Comparison of ENCODE assay signal across 50 mouse cellular contexts in the genomic region with DNA sequence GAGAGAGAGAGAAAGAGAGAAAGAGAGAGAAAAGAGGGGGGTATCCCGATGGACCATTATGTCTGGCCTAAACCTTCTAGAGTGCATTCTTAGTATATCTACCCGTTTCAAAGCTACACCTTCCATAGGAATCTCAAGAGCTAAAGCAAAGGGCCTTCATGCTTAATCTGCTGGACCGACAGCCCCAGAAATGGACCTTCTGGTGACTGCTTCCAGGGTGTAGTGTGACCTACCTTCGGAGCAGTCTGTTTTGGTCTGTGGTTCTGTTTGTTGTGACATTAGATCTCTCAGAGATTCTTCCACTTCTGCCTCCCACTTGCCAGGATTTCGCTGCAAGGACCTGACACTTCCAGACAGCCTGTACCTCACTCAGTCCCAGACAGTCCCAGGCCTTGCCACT. TPM values are rescaled to one million over a fixed set of nuclear protein-coding genes. Genes with fewer than 3 reads are reported as not detected.
"Had no signal": no experiment of that assay in that cellular context is flagged by ENCODE, and none has a peak within 500 bp of the region (broad histone marks: within the 10 kb centered on the region; RNA-seq: fewer than 3 reads in every experiment).

No protein-coding gene starts in this region.

- H3K9me3 ChIP-seq: heart, embryonic 12.5 days; heart, embryonic 13.5 days; heart, embryonic 15.5 days; hindbrain, embryonic 10.5 days; hindbrain, embryonic 12.5 days; hindbrain, embryonic 13.5 days; hindbrain, embryonic 15.5 days; intestine, embryonic 15.5 days; kidney, embryonic 15.5 days had no signal

- H3K36me3 ChIP-seq: heart, embryonic 12.5 days; heart, embryonic 13.5 days; heart, embryonic 15.5 days; hindbrain, embryonic 10.5 days; hindbrain, embryonic 12.5 days; hindbrain, embryonic 13.5 days; hindbrain, embryonic 15.5 days; intestine, embryonic 15.5 days; kidney, embryonic 15.5 days had no signal

- H3K9ac ChIP-seq: heart, embryonic 12.5 days; heart, embryonic 13.5 days; heart, embryonic 15.5 days; hindbrain, embryonic 12.5 days; hindbrain, embryonic 13.5 days; hindbrain, embryonic 14.5 days; hindbrain, embryonic 15.5 days; intestine, embryonic 15.5 days; kidney, embryonic 15.5 days had no signal

- H3K27me3 ChIP-seq: heart, embryonic 12.5 days; heart, embryonic 13.5 days; heart, embryonic 15.5 days; hindbrain, embryonic 12.5 days; hindbrain, embryonic 13.5 days; hindbrain, embryonic 15.5 days; intestine, embryonic 15.5 days; kidney, embryonic 15.5 days had no signal

- H3K27ac ChIP-seq: heart, embryonic 13.5 days; heart, embryonic 15.5 days; hindbrain, embryonic 10.5 days; hindbrain, embryonic 12.5 days; hindbrain, embryonic 13.5 days; hindbrain, embryonic 14.5 days; hindbrain, embryonic 15.5 days; hindbrain, postnatal 0 days; intestine, embryonic 15.5 days; kidney, embryonic 15.5 days; kidney, postnatal 0 days; layer of hippocampus, adult 2 months; left cerebral cortex, adult 2 months had no signal

- ATAC-seq: hindbrain, embryonic 16.5 days; hindbrain, postnatal 0 days; inflammation-experienced regulatory T-cells, adult 6 months; intestine, embryonic 15.5 days; intestine, embryonic 16.5 days; intestine, postnatal 0 days had no signal

- H3K4me2 ChIP-seq: heart, embryonic 11.5 days; heart, embryonic 12.5 days; heart, embryonic 13.5 days; heart, embryonic 15.5 days; hindbrain, embryonic 12.5 days; hindbrain, embryonic 13.5 days; hindbrain, embryonic 14.5 days; hindbrain, embryonic 15.5 days; intestine, embryonic 15.5 days; kidney, embryonic 15.5 days had no signal

- DNase-seq: heart, postnatal 14 days; heart, postnatal 36 days; heart, postnatal 4 days; kidney, adult 11 months; kidney, adult 18-20 months; kidney, adult 2 months; kidney, adult 8-10 months; kidney, adult 9 months; kidney, postnatal 10 days; kidney, postnatal 14 days; kidney, postnatal 25 days; kidney, postnatal 36 days; kidney, postnatal 4 days; layer of hippocampus, adult 9-11 months; layer of hippocampus, postnatal 36 days had no signal

- H3K4me1 ChIP-seq: heart, embryonic 15.5 days; hindbrain, embryonic 12.5 days; hindbrain, embryonic 13.5 days; hindbrain, embryonic 15.5 days; intestine, embryonic 15.5 days; kidney, embryonic 15.5 days had no signal

- H3K4me3 ChIP-seq: heart, embryonic 12.5 days; heart, embryonic 13.5 days; heart, embryonic 15.5 days; hindbrain, embryonic 10.5 days; hindbrain, embryonic 12.5 days; hindbrain, embryonic 13.5 days; hindbrain, embryonic 15.5 days; intestine, embryonic 15.5 days; kidney, embryonic 15.5 days; layer of hippocampus, adult 2 months; left cerebral cortex, adult 2 months had no signal

RNA-seq across cellular contexts. Expression of a gene that starts 28.1 kb away (rescaled TPM):
- total RNA-seq: heart, postnatal 14 days; heart, postnatal 25 days; heart, postnatal 36 days; heart, postnatal 4 days; hematopoietic stem cell, adult 5-6 weeks; hindbrain, postnatal 0 days; layer of hippocampus, adult 18-20 months; layer of hippocampus, adult 2 months; layer of hippocampus, postnatal 25 days had no signal
- polyA plus RNA-seq: heart, embryonic 11.5 days; heart, embryonic 12.5 days; heart, embryonic 13.5 days; heart, embryonic 14.5 days; heart, embryonic 15.5 days; heart, embryonic 16.5 days; heart, postnatal 0 days; hindbrain, embryonic 10.5 days; hindbrain, embryonic 11.5 days; hindbrain, embryonic 12.5 days; hindbrain, embryonic 13.5 days; hindbrain, embryonic 15.5 days; hindbrain, embryonic 16.5 days; inflammation-experienced regulatory T-cells, adult 6 months; intestine, embryonic 14.5 days; intestine, embryonic 15.5 days; intestine, embryonic 16.5 days; intestine, postnatal 0 days; kidney, adult 2 months; kidney, embryonic 14.5 days; kidney, embryonic 15.5 days; kidney, embryonic 16.5 days; kidney, postnatal 0 days; large intestine, adult 2 months had no signal

RNA-seq across cellular contexts. Expression of a gene that starts 30.8 kb away (rescaled TPM):
- total RNA-seq: heart, postnatal 14 days; heart, postnatal 25 days; heart, postnatal 36 days; heart, postnatal 4 days; hematopoietic stem cell, adult 5-6 weeks; hindbrain, postnatal 0 days; layer of hippocampus, adult 18-20 months; layer of hippocampus, adult 2 months; layer of hippocampus, adult 8-10 months; layer of hippocampus, postnatal 10 days; layer of hippocampus, postnatal 14 days; layer of hippocampus, postnatal 25 days; layer of hippocampus, postnatal 36 days; left cerebral cortex, adult 18-20 months; left cerebral cortex, adult 2 months had no signal
- polyA plus RNA-seq: heart, embryonic 11.5 days; heart, embryonic 12.5 days; heart, embryonic 13.5 days; heart, embryonic 14.5 days; heart, embryonic 15.5 days; heart, embryonic 16.5 days; heart, postnatal 0 days; hindbrain, embryonic 10.5 days; hindbrain, embryonic 11.5 days; hindbrain, embryonic 12.5 days; hindbrain, embryonic 13.5 days; hindbrain, embryonic 14.5 days; hindbrain, embryonic 15.5 days; hindbrain, embryonic 16.5 days; hindbrain, postnatal 0 days; inflammation-experienced regulatory T-cells, adult 6 months; intestine, embryonic 14.5 days; intestine, embryonic 15.5 days; intestine, embryonic 16.5 days; intestine, postnatal 0 days; kidney, adult 2 months; kidney, embryonic 14.5 days; kidney, embryonic 15.5 days; kidney, embryonic 16.5 days; kidney, postnatal 0 days; large intestine, adult 2 months had no signal
